In genomic region chr13:45871554-45871953, GRCm38 (mm10) we compare ENCODE assay signal across 9 mouse cellular contexts.
DNase-seq lines count a peak whose midpoint lies in the region; ATAC-seq lines count a peak whose summit lies in the region.
"Had no signal": no experiment of that assay in that cellular context is flagged by ENCODE, and none has a peak within 500 bp of the region (broad histone marks: within the 10 kb centered on the region; RNA-seq: fewer than 3 reads in every experiment).

No protein-coding gene starts in this region.

- ATAC-seq in liver, embryonic 12.5 days, result no peak
- ATAC-seq in liver, embryonic 13.5 days (ENCODE audit: low read depth), result no peak

- H3K4me3 ChIP-seq in liver, embryonic 12.5 days, result no peak overlapping the region
- no peak overlapping the region for H3K4me3 ChIP-seq in liver, embryonic 13.5 days (replicated peaks)

- H3K27me3 ChIP-seq in liver, embryonic 12.5 days (replicated peaks), result no peaks in the 10 kb centered on the region
- no peaks in the 10 kb centered on the region for H3K27me3 ChIP-seq in liver, embryonic 13.5 days

- H3K9ac ChIP-seq in liver, embryonic 12.5 days, result no peak overlapping the region
- no peak overlapping the region for H3K9ac ChIP-seq in liver, embryonic 13.5 days

- no peaks in the 10 kb centered on the region for H3K36me3 ChIP-seq in liver, embryonic 12.5 days
- H3K36me3 ChIP-seq in liver, embryonic 13.5 days, result no peaks in the 10 kb centered on the region

- no peaks in the 10 kb centered on the region for H3K9me3 ChIP-seq in liver, embryonic 12.5 days (replicated peaks)
- no peaks in the 10 kb centered on the region for H3K9me3 ChIP-seq in liver, embryonic 13.5 days (replicated peaks)

- 71% methylated on average over 7 of the region's 7 CpGs for WGBS in liver, embryonic 12.5 days (ENCODE audit: insufficient replicate concordance)
- WGBS in liver, embryonic 13.5 days (ENCODE audit: insufficient replicate concordance), result 76% methylated on average over 7 of the region's 7 CpGs

- H3K4me2 ChIP-seq in liver, embryonic 12.5 days, result peak overlapping the region; percentile 8
- peak overlapping the region; percentile 9; the same call in 1 of the 2 replicates for H3K4me2 ChIP-seq in liver, embryonic 13.5 days

- DNase-seq in adrenal gland, postnatal 10 days, result peak; percentile 20
- DNase-seq in adrenal gland, adult 2 months, result no peak
- DNase-seq in liver (no peak), adipocyte (ENCODE audit: low spot score) (no peak)
- DNase-seq in liver, embryonic 13.5 days, result no peak
- peak; percentile 33 to 47 for DNase-seq in thymus, postnatal 36 days
- DNase-seq in retina, postnatal 1 day, result no peak
- DNase-seq: cerebellum, postnatal 25 days had no signal

- H3K27ac ChIP-seq in liver, embryonic 12.5 days, result no peak overlapping the region
- H3K27ac ChIP-seq in liver, embryonic 13.5 days, result no peak overlapping the region

- H3K4me1 ChIP-seq in liver, embryonic 12.5 days, result peaks cover 44% of the 10 kb centered on the region
- peaks cover 30% of the 10 kb centered on the region for H3K4me1 ChIP-seq in liver, embryonic 13.5 days (replicated peaks)

Comparison
In these comparisons a context has a peak if more than half of its experiments do, and no peak if none do; other contexts are left out.
1. DNase-seq: peak in adrenal gland, postnatal 10 days (single experiment) and thymus, postnatal 36 days (2 of 2); none in adrenal gland, adult 2 months (single experiment), liver (single experiment), liver, embryonic 13.5 days (single experiment), retina, postnatal 1 day (single experiment) and adipocyte (single experiment).